Comparison of ENCODE assay signal across 8 mouse cellular contexts in genomic region chr2:11776415-11776814, GRCm38 (mm10). TPM values are rescaled to one million over a fixed set of nuclear protein-coding genes. Genes with fewer than 3 reads are reported as not detected.
DNase-seq lines count a peak whose midpoint lies in the region; ATAC-seq lines count a peak whose summit lies in the region.
"Had no signal": no experiment of that assay in that cellular context is flagged by ENCODE, and none has a peak within 500 bp of the region (broad histone marks: within the 10 kb centered on the region; RNA-seq: fewer than 3 reads in every experiment).

No protein-coding gene starts in this region.

- H3K4me1 ChIP-seq in lung, embryonic 16.5 days (replicated peaks; ENCODE audit: control insufficient read depth, insufficient read depth, low read length), result peaks cover 18% of the 10 kb centered on the region
- peaks cover 27% of the 10 kb centered on the region for H3K4me1 ChIP-seq in forebrain, embryonic 10.5 days
- H3K4me1 ChIP-seq in limb, embryonic 13.5 days, result peaks cover 38% of the 10 kb centered on the region
- peaks cover 16% of the 10 kb centered on the region for H3K4me1 ChIP-seq in stomach, embryonic 14.5 days (ENCODE audit: control insufficient read depth, insufficient read depth, low read length)

- no peaks in the 10 kb centered on the region for H3K27me3 ChIP-seq in lung, embryonic 16.5 days (ENCODE audit: control insufficient read depth, insufficient read depth, low read depth, low read length)
- H3K27me3 ChIP-seq in forebrain, embryonic 10.5 days (ENCODE audit: poor library complexity, severe bottlenecking), result no peaks in the 10 kb centered on the region
- H3K27me3 ChIP-seq in limb, embryonic 13.5 days, result no peaks in the 10 kb centered on the region
- no peaks in the 10 kb centered on the region for H3K27me3 ChIP-seq in stomach, embryonic 14.5 days (ENCODE audit: control insufficient read depth, insufficient read depth, low read length)

- H3K27ac ChIP-seq in lung, embryonic 16.5 days (ENCODE audit: low read length), result no peak overlapping the region
- peak overlapping the region; percentile 92 for H3K27ac ChIP-seq in forebrain, embryonic 10.5 days
- H3K27ac ChIP-seq in limb, embryonic 13.5 days, result no peak overlapping the region
- H3K27ac ChIP-seq in stomach, embryonic 14.5 days (ENCODE audit: low read length), result no peak overlapping the region

- ATAC-seq in lung, embryonic 16.5 days (ENCODE audit: low read depth), result no peak
- ATAC-seq in limb, embryonic 13.5 days (ENCODE audit: low FRiP score, low read depth), result no peak
- ATAC-seq in stomach, embryonic 14.5 days (ENCODE audit: insufficient number of reproducible peaks, insufficient read depth, low FRiP score, low read depth), result no peak
- no peak for ATAC-seq in megakaryocyte progenitor cell, adult 5-6 weeks (replicated peaks; ENCODE audit: poor library complexity)

- H3K36me3 ChIP-seq in lung, embryonic 16.5 days (ENCODE audit: control insufficient read depth, insufficient read depth, low read length), result 0 out of 2 replicates have a peak, but pooled peaks cover under 1% of the 10 kb centered on the region
- H3K36me3 ChIP-seq in forebrain, embryonic 10.5 days (replicated peaks), result peaks cover 20% of the 10 kb centered on the region
- peaks cover 17% of the 10 kb centered on the region for H3K36me3 ChIP-seq in limb, embryonic 13.5 days
- peaks cover 3% of the 10 kb centered on the region; the same call in 1 of the 2 replicates for H3K36me3 ChIP-seq in stomach, embryonic 14.5 days (ENCODE audit: control insufficient read depth, insufficient read depth, low read length)

- no peaks in the 10 kb centered on the region for H3K9me3 ChIP-seq in lung, embryonic 16.5 days (ENCODE audit: control insufficient read depth, low read length)
- no peaks in the 10 kb centered on the region for H3K9me3 ChIP-seq in forebrain, embryonic 10.5 days
- no peaks in the 10 kb centered on the region for H3K9me3 ChIP-seq in limb, embryonic 13.5 days
- no peaks in the 10 kb centered on the region for H3K9me3 ChIP-seq in stomach, embryonic 14.5 days (ENCODE audit: control insufficient read depth, low read depth, low read length)

- H3K9ac ChIP-seq in lung, embryonic 16.5 days (ENCODE audit: low read length), result peak overlapping the region; percentile 90
- H3K9ac ChIP-seq in limb, embryonic 13.5 days, result peak overlapping the region; percentile 85
- H3K9ac ChIP-seq in stomach, embryonic 14.5 days (replicated peaks; ENCODE audit: low read depth, low read length), result peak overlapping the region; percentile 65

- peak overlapping the region; percentile 80 for H3K4me3 ChIP-seq in lung, embryonic 16.5 days (ENCODE audit: low read length)
- peak overlapping the region; percentile 74 for H3K4me3 ChIP-seq in forebrain, embryonic 10.5 days
- H3K4me3 ChIP-seq in limb, embryonic 13.5 days, result peak overlapping the region; percentile 84
- H3K4me3 ChIP-seq in stomach, embryonic 14.5 days (ENCODE audit: low read depth, low read length), result peak overlapping the region; percentile 84

- peak overlapping the region; percentile 84 for H3K4me2 ChIP-seq in lung, embryonic 16.5 days (ENCODE audit: low read depth, low read length)
- H3K4me2 ChIP-seq in limb, embryonic 13.5 days (replicated peaks), result peak overlapping the region; percentile 73
- peak overlapping the region; percentile 76 for H3K4me2 ChIP-seq in stomach, embryonic 14.5 days (replicated peaks; ENCODE audit: low read depth, low read length)

- no peak for DNase-seq in lung, postnatal 25 days (ENCODE audit: low spot score)
- DNase-seq in forebrain, embryonic 10.5 days (ENCODE audit: extremely low spot score, low spot score), result no peak
- no peak for DNase-seq in right cerebral cortex, postnatal 10 days (ENCODE audit: low spot score in 2 of 2)
- DNase-seq: kidney, adult 18-20 months had no signal

- WGBS in lung, embryonic 16.5 days, result 39% methylated on average over 8 of the region's 8 CpGs
- 57% methylated on average over 8 of the region's 8 CpGs for WGBS in forebrain, embryonic 10.5 days
- WGBS in limb, embryonic 13.5 days, result 50% methylated on average over 8 of the region's 8 CpGs
- WGBS in stomach, embryonic 14.5 days, result 46% methylated on average over 8 of the region's 8 CpGs

RNA-seq across cellular contexts. Expression of gene Fbh1, which starts 1.0 kb away (rescaled TPM):
- polyA plus RNA-seq in lung, embryonic 16.5 days (2015; fragmentation: Nextera tagmentation; extraction: Ambion mirVana), result 117 and 119 TPM in 2 replicates
- 104 TPM in 2 replicates for polyA plus RNA-seq in forebrain, embryonic 10.5 days (2016; fragmentation: Nextera tagmentation; extraction: Ambion mirVana)
- 132 and 144 TPM in 2 replicates for polyA plus RNA-seq in limb, embryonic 13.5 days (2015; fragmentation: Nextera tagmentation; extraction: Ambion mirVana)
- polyA plus RNA-seq in stomach, embryonic 14.5 days (2014; fragmentation: Nextera tagmentation; extraction: Ambion mirVana), result 131 and 136 TPM in 2 replicates
- total RNA-seq in megakaryocyte progenitor cell, adult 5-6 weeks (2015), result 56.3 and 58.3 TPM in 2 replicates
- 101 and 113 TPM in 2 replicates for total RNA-seq in megakaryocyte progenitor cell, adult 5-6 weeks (2017)

RNA-seq across cellular contexts. Expression of gene Ankrd16, which starts 1.3 kb away (rescaled TPM):
- polyA plus RNA-seq in lung, embryonic 16.5 days (2015; fragmentation: Nextera tagmentation; extraction: Ambion mirVana), result 38.6 and 40.6 TPM in 2 replicates
- 46.4 and 53.9 TPM in 2 replicates for polyA plus RNA-seq in forebrain, embryonic 10.5 days (2016; fragmentation: Nextera tagmentation; extraction: Ambion mirVana)
- 49.0 and 54.5 TPM in 2 replicates for polyA plus RNA-seq in limb, embryonic 13.5 days (2015; fragmentation: Nextera tagmentation; extraction: Ambion mirVana)
- 37.4 and 38.8 TPM in 2 replicates for polyA plus RNA-seq in stomach, embryonic 14.5 days (2014; fragmentation: Nextera tagmentation; extraction: Ambion mirVana)
- total RNA-seq in megakaryocyte progenitor cell, adult 5-6 weeks (2015), result 36.5 and 37.6 TPM in 2 replicates
- 17.2 and 27.4 TPM in 2 replicates for total RNA-seq in megakaryocyte progenitor cell, adult 5-6 weeks (2017)
